Mouse (Mus musculus): Measurements from ENCODE around the gene Wwox.

Wwox gene

DNA sequence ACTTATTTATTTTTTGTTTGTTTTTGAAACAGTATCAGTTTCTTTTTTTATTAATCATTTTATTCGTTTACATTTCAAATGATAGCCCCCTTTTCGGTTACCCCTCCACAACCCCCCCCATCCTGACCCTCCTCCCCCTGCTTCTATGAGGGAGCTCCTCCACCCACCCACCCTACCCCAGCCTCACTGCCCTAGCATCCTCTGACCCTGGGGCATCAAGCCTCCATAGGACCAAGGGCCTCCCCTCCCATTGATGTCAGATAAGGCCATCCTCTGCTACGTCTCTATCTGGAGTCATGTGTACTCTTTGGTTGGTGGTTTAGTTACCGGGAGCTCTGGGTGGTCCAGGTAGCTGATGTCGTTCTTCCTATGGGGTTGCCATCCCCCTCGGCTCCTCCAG lies 109.4 kb downstream of the Wwox start:
- no peak for DNase-seq

DNA sequence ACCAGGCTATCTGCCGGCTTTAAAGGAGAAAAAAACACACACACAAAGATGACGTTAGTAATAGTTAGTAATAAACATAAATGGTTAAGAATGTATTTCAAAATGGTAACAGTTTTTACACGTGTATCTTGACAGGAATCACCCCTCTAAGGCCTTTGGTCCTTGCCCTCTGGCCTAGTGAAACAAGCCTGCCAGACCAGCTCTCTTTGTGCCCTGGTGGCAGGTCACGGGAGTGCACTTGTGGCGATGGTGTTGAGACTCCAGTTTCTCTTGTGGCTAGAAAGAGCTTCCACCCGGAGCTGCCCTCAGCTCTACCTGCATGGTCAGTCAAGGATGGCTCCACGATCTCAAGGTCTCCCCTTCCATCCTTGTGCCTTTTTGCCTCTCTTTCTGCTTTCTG lies 110.6 kb downstream of the Wwox start:
- DNase-seq, result peak; percentile 56 to 67

DNA sequence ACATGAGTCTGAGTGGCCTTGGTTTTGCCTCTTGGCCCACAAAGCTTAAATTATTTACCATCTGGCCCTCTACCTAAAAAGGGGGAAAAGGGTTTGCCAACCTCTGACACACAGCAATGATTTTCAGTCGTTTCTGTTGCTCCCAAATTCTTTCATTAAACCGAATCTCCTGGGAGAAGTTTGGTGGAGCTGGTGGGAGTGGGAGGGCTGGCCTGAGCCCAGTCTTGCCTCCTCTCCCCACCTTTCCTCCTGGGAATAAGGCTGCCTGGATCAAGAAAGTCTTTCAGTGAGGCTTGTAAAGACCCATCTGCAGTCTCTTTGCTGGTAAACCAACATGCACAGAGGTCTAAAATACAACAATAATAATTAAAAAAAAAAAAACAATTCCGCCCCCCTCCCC lies 113.2 kb downstream of the Wwox start:
- no peak for DNase-seq

DNA sequence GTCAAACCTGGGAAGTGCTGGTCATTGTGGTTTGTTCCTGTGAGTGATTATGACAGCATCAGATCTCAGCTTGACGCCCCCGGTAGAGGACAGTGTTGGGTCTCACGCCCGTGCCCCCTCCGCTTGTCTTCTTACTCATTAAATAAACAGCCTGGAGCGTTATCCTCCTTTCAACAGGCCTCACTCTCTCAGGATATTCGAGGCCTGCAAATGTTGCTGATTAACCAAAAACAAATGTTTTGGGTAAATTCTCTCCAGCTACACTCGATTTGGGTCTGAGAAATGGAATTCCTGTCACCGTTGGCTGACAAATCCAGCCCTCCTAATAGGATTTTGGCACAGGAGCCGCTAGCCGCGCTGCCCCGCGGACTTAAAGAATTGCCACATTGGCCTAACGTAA lies 115.5 kb downstream of the Wwox start:
- DNase-seq, result no peak

DNA sequence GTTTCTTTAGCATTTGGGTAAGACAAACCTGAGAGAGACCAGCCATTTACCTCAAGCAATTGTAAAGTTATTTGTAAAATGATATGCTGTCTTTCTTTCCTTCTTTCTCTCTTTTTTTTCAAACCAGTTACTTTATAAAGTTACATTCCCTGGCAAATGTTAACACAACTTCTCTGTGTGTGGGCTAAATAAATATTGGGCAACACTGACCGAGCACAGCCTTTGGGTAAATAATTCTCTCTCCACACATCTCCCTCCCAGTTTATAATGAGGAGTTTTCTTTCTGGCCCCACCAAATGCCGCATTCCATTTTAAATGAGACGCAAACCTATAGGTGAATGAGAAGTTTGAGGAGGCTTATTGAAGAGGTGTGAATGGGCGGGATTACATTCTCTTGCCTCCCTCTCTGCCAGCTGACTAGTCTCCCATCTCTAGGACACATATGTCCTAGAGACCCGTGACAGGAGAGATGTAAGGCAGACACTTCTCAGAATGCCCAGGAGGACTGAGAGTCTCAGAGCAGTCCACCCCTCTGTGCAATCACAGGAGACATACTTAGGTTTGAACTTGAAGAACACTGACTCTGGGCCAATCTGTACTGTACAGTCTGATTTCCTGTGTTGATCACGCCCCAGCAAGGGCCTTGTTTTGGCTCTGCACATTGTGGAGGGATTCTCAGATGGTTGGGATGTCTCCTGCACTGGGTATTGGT lies 116.2 kb downstream of the Wwox start:
- no peak for DNase-seq

DNA sequence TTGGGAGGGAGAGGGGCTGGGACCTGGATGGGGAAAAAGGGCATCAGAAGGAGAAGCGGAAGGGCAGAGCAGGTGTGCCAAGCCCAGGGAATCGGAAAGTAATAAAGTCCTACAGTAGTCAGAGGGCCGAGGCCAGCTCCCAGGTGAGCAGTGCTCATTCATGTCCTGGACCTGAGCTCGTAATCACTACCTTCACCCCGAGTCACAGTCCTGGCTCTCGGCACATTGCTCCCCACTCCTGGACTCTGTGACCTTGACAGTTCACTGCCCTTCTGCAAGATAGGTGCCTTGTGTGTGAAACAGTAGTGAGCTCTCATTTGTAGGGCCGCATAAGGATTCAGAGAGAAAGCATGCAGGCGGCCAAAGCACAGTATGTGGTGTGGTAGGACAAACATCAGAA lies 121.7 kb downstream of the Wwox start:
- peak in 1 of 2 experiments; percentile 49 for DNase-seq

DNA sequence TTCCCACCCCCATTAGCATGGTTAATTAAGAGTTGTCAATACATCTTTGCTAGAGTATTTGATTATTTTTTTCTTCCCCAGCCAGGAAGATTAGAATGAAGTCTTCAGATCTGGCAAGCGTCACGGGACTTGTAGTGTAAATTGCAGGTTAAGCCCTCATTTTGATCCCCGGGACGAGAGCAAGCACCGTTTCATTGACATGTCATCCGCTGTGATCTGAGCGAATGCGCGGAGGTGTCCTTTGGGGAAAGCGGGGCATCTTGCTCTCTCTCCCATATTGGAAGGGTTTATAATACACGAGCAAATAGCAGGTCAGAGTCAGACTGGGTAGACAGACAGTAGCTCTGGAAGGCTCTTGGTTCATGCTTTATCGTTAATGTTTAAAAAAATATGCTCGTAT lies 123.0 kb downstream of the Wwox start:
- no peak for DNase-seq

DNA sequence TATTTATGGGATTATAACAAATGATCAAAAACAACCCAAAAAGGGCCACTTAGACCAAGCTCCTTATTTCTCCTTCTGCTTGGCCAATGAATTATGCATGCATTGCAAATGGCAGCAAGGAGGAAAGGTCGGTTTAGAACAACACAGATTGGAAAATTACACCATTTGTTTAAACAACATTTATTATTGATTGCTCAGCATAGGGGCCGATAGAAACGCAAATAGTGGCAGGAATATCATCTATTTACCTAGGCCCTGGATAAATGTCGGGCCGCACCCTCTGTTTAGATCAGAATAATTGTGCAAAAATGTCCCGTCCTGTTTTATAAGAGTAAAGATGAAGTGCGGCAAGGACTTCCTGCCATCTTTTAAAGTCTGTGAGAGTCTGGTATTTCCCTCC lies 123.9 kb downstream of the Wwox start:
- DNase-seq, result no peak

DNA sequence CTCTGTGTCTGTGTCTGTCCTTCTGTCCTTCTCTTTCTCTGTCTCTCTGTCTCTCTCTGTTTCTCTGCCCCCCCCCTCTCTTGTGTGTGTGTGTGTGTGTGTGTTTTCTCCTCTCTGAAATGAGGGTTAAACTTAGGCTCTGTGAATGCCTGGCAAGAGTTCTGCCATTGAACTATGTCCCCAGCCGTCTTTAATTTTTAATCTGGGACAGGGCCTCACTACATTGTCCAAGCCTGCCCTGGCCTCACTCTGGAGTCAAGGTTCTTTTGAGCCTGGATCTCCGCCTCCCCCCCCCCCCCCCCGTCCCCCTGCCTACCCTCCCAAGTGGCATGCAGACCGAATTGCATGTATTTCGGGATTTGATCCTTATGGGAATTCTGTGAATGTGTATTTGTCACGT lies 124.6 kb downstream of the Wwox start:
- peak; percentile 60 to 83 for DNase-seq

DNA sequence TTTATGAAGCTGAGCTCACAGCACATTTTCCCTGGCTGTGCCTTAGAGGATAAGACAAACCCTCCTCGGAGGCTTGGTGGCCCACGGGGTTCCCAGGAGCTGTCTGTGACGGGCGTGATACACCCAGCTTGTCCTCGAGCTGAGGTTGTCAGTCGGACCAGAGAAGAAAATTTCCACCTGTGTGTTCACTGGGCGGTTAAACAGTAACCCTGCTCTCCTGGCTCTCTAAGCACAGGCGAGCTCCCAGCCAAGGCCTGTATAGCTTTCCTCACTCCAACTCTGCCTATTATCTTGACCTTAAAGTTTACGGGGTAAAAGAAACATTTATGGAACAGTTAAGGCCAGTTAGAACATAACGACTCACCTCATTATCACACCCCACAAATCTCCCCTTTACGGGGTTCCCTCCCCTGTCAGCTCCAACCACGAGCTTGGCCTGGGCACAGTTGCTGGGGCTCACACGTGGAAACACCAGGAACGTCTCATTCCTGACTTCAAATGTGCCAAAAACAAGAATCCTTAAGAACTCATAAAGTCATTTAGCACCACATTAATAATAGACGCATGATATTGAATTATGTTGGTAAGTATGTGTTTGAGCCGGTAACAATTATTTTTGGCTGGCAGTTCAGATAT lies 129.2 kb downstream of the Wwox start:
- peak; percentile 80 to 87 for DNase-seq

DNA sequence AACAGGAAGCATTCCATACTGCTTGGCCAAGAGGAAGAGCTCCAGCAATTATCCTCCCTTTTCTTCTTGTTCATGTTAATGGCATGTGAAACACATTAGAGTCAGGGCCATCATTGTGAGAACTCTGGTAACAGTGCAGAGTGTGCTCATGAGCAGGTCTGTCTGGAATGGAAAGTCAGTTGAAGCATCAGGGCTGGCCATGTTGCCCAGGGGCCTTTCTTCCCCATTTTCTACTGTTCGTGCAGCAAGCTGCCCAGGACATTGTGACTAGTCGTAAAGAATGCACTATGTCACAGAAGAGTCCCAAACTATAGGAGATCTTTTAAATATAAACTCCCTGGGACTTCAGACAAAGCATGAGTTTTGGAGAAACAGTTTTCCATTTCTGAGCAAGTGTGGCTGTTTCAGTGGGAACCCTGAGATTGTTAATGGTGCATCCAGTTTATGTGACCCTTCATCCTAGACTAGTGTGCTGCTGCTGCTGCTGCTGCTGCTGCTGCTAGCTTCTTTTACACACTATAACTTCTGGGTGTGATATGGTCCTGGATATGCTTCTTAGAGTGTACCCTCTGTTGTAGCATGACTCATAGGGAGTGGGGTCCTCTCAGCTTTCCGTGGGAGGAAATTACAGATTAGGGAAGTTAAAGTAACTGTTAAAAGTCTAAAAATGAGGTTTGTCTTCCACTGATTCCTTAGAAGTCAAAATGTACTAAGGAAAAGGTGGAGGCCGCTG lies 133.7 kb downstream of the Wwox start:
- DNase-seq, result no peak

DNA sequence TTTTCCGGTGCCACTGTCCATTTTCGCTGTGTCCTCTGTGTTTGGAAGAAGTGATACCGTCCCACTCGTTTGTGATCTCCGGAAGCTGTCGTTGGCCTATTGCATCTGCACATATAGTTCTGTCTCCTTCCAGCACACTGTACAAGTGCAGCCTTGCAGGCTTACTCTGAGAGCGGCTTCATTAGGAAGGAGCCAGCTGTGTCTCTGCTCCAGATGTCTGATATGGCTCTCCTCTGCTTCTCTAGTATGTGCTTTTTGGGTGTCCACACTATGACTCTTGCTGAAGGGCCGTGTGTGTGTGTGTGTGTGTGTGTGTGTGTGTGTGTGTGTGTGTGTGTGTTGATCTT lies 134.3 kb downstream of the Wwox start:
- no peak for DNase-seq

DNA sequence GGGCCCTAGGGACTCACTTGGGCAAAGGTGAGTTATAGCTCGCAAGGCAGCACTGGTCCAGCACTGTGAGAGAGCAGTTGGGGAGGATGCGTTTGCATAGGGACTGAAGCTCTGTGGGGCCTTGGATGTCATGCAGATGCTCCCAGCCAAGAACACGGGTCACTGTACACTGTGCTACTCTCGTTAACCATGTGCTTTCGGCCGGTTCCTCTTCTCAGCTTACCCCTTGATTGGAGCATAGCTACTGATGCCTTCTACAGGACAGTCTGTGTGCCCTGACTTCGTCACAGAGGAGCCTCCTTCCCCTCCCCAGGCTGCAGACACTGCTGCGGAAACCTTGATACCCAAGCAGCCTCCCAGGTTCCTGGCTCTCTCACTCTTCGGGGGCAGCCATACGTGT lies 139.8 kb downstream of the Wwox start:
- no peak for DNase-seq

DNA sequence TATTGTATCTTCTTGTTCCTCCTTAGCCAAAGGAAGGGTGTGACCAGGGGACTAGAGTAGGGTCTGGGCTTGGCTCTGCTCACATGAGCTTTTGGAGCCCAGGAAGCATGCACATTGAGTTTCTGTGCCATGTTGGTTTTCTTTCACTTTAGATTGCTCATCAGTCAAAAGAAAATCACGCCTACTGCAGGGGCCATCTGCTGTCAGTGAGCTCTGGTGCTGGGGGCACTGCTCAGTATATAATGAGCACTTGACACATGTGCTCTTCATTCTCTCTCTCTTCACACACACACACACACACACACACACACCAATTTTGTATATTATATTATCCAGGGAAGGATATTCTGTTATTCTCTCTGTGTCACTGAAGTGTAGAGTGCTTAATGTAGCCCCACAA lies 141.2 kb downstream of the Wwox start:
- no peak for DNase-seq

DNA sequence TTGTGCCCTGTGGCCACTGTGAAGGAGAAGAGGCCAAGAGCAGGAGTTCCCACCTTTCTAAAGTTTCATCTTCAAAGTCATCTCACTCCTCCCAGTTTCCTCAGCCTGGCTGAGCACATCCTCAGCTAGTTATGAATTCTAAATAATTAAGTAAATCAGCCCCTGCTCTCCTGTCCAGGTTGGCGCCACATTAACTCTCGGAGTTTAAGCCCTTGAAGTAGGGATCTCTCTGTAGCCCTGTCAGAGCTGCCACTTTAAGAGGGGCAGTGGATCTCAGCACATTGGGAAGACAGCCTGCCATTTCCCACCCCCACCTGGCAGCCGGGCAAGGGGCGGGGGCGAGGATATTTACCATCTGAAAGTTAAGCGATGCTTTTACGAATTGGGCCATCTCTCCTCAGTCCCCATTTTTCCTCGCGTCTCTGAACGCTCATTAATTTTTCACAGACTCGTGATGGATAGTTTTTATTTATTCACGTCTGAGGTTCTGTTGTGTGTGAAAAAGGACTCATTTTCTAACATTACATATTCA lies 150.9 kb downstream of the Wwox start:
- DNase-seq, result no peak

DNA sequence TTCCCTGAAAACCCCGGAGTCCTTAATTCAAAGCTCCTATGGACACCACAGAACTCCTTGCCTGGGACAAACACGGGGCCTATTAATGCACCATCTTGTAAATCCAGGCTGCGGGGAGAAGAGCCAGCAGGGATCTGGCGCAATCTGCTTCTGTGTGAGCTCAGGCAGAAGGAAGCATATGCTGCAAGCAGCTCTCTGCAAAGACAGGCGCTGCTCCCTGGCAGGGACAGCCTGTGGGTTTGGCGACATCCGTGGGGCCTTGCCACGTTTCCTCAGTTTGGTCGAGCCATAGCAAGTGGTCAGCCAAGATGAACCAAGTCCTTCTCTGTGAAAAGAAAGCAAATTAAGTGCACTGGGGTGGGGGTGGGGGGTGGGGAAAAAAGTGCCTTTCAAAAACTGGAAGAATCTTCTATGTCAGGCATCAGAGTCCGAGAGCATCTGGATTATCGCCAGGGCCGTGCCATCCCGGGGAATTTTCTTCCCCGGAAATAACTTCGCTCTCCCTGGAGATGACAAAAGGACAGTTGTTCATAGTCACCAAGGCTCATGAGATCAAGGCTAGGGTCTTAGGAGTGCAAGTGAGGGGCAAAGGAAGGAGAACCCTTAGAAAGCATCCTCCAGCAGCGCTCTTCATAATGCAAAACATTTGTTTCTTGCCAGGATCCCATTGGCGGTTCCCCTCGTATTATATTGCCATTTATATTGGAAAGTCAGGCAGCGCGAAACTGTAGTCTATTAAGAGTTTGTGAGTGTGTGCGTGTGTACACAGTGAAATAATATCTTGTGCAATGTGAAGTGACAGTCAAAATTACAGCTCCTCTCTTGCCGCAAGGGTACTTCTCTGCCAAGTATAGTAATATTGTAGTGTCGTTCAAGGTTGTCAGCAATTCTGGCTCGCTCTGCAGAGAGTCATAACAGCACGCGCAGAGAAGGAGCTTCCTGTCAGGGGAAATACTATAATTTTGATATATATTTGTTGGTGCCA lies 152.1 kb downstream of the Wwox start:
- peak; percentile 17 to 42 for DNase-seq

DNA sequence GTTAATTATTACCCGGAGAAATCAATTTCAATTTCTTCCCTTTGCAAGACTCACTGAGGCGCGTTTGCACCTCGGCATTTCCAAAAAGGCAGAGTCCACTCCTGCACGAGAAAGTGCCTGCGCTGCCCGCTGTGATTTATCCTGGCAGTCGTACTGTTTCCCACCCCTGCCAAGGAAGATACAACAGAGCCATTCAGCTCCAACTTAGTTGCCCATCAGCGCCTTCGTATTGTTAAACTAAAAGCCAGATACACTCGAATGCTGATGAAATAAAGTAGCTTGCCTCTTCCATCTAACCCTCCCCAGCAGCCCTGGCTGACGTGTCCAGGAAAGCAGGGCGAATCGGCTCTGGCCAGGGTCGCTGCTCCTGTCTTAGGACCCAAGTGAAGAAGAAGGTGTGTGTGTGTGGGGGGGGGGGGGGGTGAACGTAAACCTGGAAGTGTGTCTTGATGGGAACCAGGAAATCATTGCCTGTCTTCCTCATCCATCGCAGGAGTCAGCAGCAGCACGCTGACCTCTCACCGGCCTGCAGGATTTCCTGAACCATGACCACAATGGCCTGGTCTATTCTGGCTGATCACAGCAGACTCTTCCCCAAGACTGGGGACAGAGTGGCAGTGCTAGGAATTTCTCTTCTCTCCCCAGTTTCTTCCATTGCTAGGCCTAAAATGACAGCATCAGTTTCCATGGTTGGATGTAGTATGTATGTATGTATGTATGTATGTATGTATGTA lies 154.1 kb downstream of the Wwox start:
- peak; percentile 41 to 58 for DNase-seq

DNA sequence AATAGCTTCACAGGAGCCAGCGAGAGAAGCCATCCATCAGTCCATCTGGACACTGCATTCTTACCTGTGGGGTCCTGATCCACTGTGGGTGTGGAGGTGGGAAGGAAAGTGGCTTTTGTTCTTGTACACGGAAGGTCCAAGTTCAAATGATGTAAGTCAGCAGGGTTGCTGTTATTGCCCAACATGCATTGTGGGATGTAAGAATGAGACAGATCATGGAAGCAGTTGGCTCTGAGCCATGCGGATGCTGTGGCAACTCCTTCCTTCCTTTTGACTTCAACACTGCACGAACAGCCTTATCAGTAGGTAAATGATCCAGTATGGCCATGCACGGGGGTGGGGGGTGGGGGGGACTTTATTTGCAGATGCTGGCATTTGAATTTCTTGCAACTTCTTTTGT lies 155.4 kb downstream of the Wwox start:
- no peak for DNase-seq

DNA sequence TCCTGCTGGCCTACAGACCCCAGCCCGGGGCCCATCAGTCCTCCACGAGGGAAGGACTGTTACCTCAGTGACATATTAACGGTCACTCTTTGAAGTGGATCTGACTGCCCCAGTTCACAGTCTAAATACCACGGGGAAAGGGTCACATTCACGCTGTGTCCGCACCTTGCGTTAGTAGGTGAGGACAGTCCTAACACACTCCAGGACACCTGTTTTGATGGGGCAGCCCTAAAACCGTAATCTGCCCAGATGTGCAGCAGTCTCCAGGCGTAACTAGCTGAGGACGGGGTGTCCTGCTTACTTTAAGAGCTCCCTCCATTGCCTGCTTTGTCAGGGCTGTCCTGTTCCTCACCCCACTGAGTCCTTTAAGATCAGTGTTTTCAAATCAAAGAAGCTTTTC lies 160.1 kb downstream of the Wwox start:
- no peak for DNase-seq

DNA sequence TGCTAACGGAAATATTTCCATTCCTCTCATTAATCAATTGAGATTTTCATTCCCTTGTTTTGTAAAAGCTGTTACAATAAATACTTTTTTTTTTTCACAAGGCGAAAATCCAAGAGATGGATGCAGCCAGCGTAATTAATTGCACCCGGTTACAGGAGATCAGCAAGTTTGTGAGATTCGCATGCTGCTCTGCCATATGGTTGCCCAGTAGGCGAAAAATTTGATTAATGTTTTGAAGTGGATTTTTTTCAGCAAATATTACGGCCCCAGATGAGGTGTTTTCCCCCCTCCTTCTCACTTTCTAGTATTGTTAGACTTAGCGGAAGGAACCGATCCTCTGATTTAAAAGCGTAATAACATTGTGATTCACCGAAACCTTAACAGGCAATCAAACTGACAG lies 160.7 kb downstream of the Wwox start:
- DNase-seq, result no peak

DNA sequence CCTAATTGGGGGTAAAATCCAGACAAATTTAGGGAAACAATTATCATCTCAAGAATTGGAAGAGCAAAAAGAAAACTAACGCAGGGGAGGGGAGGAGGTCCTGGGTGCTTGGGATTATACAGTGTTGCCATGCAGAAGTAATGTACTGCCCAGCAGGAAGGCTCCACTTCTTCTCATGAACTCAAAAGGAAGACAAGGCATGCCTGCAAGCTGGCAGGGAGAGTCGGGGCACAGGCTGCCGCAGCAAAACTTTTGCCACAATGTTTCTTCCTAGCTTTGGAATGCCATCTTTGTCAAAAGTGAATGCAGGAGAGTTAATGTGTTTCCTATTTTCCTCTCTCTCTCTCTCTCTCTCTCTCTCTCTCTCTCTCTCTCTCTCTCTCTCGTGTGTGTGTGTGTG lies 163.6 kb downstream of the Wwox start:
- DNase-seq, result no peak

DNA sequence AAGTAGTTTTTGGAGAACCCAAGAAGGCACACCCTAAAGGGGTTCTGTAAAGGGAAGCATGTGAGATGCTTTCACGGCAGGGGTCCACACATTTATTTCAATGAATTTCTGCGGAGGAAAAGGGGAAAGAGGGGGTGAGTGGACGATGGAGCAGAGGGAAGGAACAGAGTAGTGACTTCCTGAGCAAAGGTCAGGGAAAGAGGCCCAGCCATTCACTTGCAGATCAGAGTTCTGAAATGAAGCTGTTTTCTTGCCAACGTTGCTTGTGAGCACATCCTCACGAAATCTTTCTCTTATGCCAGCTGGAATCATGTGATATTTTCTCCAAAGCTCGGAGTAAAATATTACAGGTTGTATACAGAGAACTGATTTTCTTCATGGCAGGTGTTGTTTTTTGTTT lies 164.1 kb downstream of the Wwox start:
- no peak for DNase-seq

Measured in kidney, postnatal 25 days (tissue).